Mouse (Mus musculus) E14TG2a.4 (cell line): ENCODE results near the gene Eef2k.

Source experiments
- CTCF ChIP-seq: conservative IDR thresholded peaks from 2 replicates; pipeline ENCODE4 v1.5.1; 2014; ENCODE audit warnings: low read length
- POU5F1 ChIP-seq: IDR thresholded peaks from 2 replicates; pipeline ENCODE4 v1.6.1; 2014; ENCODE audit warnings: low read length, borderline replicate concordance

DNA sequence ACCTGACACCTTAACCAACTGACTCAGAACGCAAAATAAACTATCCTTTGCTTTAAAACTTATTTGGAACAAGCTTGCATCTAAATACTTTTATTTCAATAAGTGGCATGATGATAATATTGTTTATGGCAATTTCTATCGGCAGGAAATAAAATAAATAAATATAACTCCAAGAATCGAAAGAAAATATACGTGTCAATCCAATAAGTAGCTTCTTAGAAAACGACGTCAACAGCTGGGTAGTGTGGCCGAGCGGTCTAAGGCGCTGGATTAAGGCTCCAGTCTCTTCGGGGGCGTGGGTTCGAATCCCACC, 74.6 kb downstream of the Eef2k start:
- TF ChIP-seq CTCF (no peak), POU5F1 (no peak)
